Mouse (Mus musculus) forebrain, postnatal 0 days (tissue): ENCODE results near the gene Pex11g. TPM values are rescaled to one million over a fixed set of nuclear protein-coding genes. Genes with fewer than 3 reads are reported as not detected.

Experiments
- ATAC-seq: fragments of 200-750 bp; cut with Nextera tagmentation; 2 replicates; pipeline ENCODE4 v1.8.0; 2017; ENCODE audit warnings: mild to moderate bottlenecking, moderate library complexity
- DNase-seq: peaks from one replicate; pipeline ENCODE4 v3.0.0-alpha.2; 2015
- H3K27ac ChIP-seq: fragments of 300-500 bp; sonication (generic); 2 replicates; pipeline ENCODE4 v1.5.1; 2014; ENCODE audit warnings: low read depth, mild to moderate bottlenecking, antibody characterized with exemption, low read length, moderate library complexity, mixed read lengths
- H3K27me3 ChIP-seq: fragments of 300-500 bp; sonication (generic); 2 replicates; pipeline ENCODE4 v1.6.1; 2014; ENCODE audit warnings: mild to moderate bottlenecking, low read length, mixed read lengths; ENCODE audit not compliant: insufficient read depth
- H3K36me3 ChIP-seq: fragments of 300-500 bp; sonication (generic); 2 replicates; pipeline ENCODE4 v1.6.1; 2014; ENCODE audit warnings: mild to moderate bottlenecking, moderate library complexity; ENCODE audit not compliant: insufficient read depth
- H3K4me1 ChIP-seq: fragments of 300-500 bp; sonication (generic); 2 replicates; pipeline ENCODE4 v1.6.1; 2014; ENCODE audit warnings: antibody characterized with exemption; ENCODE audit not compliant: insufficient read depth
- H3K4me2 ChIP-seq: fragments of 300-500 bp; sonication (generic); 2 replicates; pipeline ENCODE4 v1.6.1; 2014; ENCODE audit warnings: low read depth, mild to moderate bottlenecking, moderate library complexity
- H3K4me3 ChIP-seq: fragments of 300-500 bp; sonication (generic); 2 replicates; pipeline ENCODE4 v1.5.1; 2014; ENCODE audit warnings: low read depth, low read length, mixed read lengths
- H3K9ac ChIP-seq: fragments of 300-500 bp; sonication (generic); 2 replicates; pipeline ENCODE4 v1.6.1; 2014; ENCODE audit warnings: mild to moderate bottlenecking
- H3K9me3 ChIP-seq: fragments of 300-500 bp; sonication (generic); 2 replicates; pipeline ENCODE4 v1.6.1; 2016; ENCODE audit warnings: low read length
- CTCF ChIP-seq: sonication (generic); IDR thresholded peaks from 2 replicates; pipeline ENCODE4 v1.5.1; 2016; ENCODE audit warnings: antibody characterized with exemption, control low read depth, low read depth
- WGBS: fragments of 180-500 bp; shearing (Covaris S2); extraction: QIAGEN DNeasy Blood & Tissue Kit; methylation state at CpG from one replicate; pipeline ENCODE4 v1.1.7; 2014; 5-methylcytosine and 5-hydroxymethylcytosine counted together
- polyA plus RNA-seq: library from polyadenylated mRNA; unstranded; fragments of >200 nt; fragmentation: Nextera tagmentation; extraction: Ambion mirVana; gene quantifications from 2 replicates; pipeline ENCODE4 v1.2.1, GENCODE M21; 2015
- total RNA-seq: library from RNA; depleted of rRNA; stranded (reverse); fragments of >200 nt; gene quantifications from 2 replicates; pipeline ENCODE4 v1.2.3, GENCODE M21; 2014

Gene Pex11g
- total and polyA plus RNA-seq, 2 experiments from 2014 or later, result 1.3 to 2.0 TPM

- Histone ChIP-seq H3K27ac (no peak overlapping the region), H3K27me3 (no peaks in the 10 kb centered on the region), H3K4me2 (no peak overlapping the region), H3K4me3 (no peak overlapping the region), H3K4me1 (no peaks in the 10 kb centered on the region), H3K9ac (no peak overlapping the region), H3K36me3 (peaks cover 61% of the 10 kb centered on the region), H3K9me3 (no peaks in the 10 kb centered on the region)
- 86% methylated on average over 6 of the region's 6 CpGs for WGBS
- no peak for DNase-seq
- ATAC-seq, result no peak
- no peak for TF ChIP-seq CTCF
Measured at GRCm38 (mm10) chr8:3507979-3508754, 40.7 kb upstream of the Pex11g start.

GRCm38 (mm10) chr8:3502217-3502616 lies 34.7 kb upstream of the Pex11g start:
- ATAC-seq, result no peak
- H3K36me3 ChIP-seq, result peaks cover 21% of the 10 kb centered on the region
- no peak overlapping the region for H3K9ac ChIP-seq
- no peak overlapping the region for H3K4me2 ChIP-seq
- no peak overlapping the region for H3K27ac ChIP-seq
- no peaks in the 10 kb centered on the region for H3K27me3 ChIP-seq
- H3K4me3 ChIP-seq, result no peak overlapping the region
- DNase-seq, result no peak
- H3K4me1 ChIP-seq, result peaks cover 8% of the 10 kb centered on the region
- no peaks in the 10 kb centered on the region for H3K9me3 ChIP-seq
- WGBS, result 62% methylated on average over 4 of the region's 4 CpGs
- TF ChIP-seq CTCF, result no peak

- H3K9me3 ChIP-seq, result no peaks in the 10 kb centered on the region
- ATAC-seq, result peak; percentile 90
- H3K27me3 ChIP-seq, result no peaks in the 10 kb centered on the region
- H3K4me3 ChIP-seq, result peak within 1 kb of the TSS; percentile 97
- peaks cover 23% of the 10 kb centered on the region for H3K36me3 ChIP-seq
- peak within 1 kb of the TSS; percentile 89 for H3K27ac ChIP-seq
- peak within 1 kb of the TSS; percentile 66 for H3K9ac ChIP-seq
- under 1% methylated on average over 59 of the region's 70 CpGs for WGBS
- peak; percentile 31 for TF ChIP-seq CTCF
- peak; percentile 99 for DNase-seq
- H3K4me2 ChIP-seq, result peak within 1 kb of the TSS; percentile 82
- peaks cover 8% of the 10 kb centered on the region for H3K4me1 ChIP-seq
Measured at GRCm38 (mm10) chr8:3500235-3501090, 33.0 kb upstream of the Pex11g start, which contains the start of gene Mcoln1. Gene Mcoln1 (plus strand): TSS chr8:3500457.

GRCm38 (mm10) chr8:3499751-3500150 lies 32.3 kb upstream of the Pex11g start:
- H3K36me3 ChIP-seq, result peaks cover 27% of the 10 kb centered on the region
- WGBS, result 4% methylated on average over 8 of the region's 8 CpGs
- H3K4me2 ChIP-seq, result peak overlapping the region; percentile 82
- H3K9me3 ChIP-seq, result no peaks in the 10 kb centered on the region
- TF ChIP-seq CTCF, result no peak
- DNase-seq (no peak), ATAC-seq (peak; percentile 47)
- peak overlapping the region; percentile 97 for H3K4me3 ChIP-seq
- H3K27ac ChIP-seq, result peak overlapping the region; percentile 89
- no peaks in the 10 kb centered on the region for H3K27me3 ChIP-seq
- peaks cover 8% of the 10 kb centered on the region for H3K4me1 ChIP-seq
- H3K9ac ChIP-seq, result peak overlapping the region; percentile 66

- no peak overlapping the region for H3K27ac ChIP-seq
- H3K9me3 ChIP-seq, result no peaks in the 10 kb centered on the region
- 86% methylated on average over 3 of the region's 3 CpGs for WGBS
- no peak overlapping the region for H3K4me2 ChIP-seq
- H3K27me3 ChIP-seq, result no peaks in the 10 kb centered on the region
- no peak for DNase-seq
- peaks cover 8% of the 10 kb centered on the region for H3K4me1 ChIP-seq
- H3K4me3 ChIP-seq, result no peak overlapping the region
- no peak for ATAC-seq
- H3K9ac ChIP-seq, result no peak overlapping the region
- peaks cover 23% of the 10 kb centered on the region for H3K36me3 ChIP-seq
- no peak for TF ChIP-seq CTCF
Measured at GRCm38 (mm10) chr8:3498583-3498982, 31.1 kb upstream of the Pex11g start.

GRCm38 (mm10) chr8:3496428-3496748 lies 28.9 kb upstream of the Pex11g start:
- Histone ChIP-seq H3K27ac (no peak overlapping the region), H3K4me2 (no peak overlapping the region), H3K4me3 (no peak overlapping the region), H3K9ac (no peak overlapping the region), H3K27me3 (no peaks in the 10 kb centered on the region), H3K9me3 (no peaks in the 10 kb centered on the region), H3K4me1 (peaks cover 11% of the 10 kb centered on the region), H3K36me3 (peaks cover 23% of the 10 kb centered on the region)
- no peak for TF ChIP-seq CTCF
- WGBS, result 90% methylated on average over 15 of the region's 15 CpGs
- ATAC-seq, result no peak
- DNase-seq, result no peak
